Mouse (Mus musculus): ENCODE measurements around the gene Btbd16. TPM values are rescaled to one million over a fixed set of nuclear protein-coding genes. Genes with fewer than 3 reads are reported as not detected.

Gene Btbd16
- polyA plus RNA-seq, 1 experiment from 2014 or later, result not detected

DNA sequence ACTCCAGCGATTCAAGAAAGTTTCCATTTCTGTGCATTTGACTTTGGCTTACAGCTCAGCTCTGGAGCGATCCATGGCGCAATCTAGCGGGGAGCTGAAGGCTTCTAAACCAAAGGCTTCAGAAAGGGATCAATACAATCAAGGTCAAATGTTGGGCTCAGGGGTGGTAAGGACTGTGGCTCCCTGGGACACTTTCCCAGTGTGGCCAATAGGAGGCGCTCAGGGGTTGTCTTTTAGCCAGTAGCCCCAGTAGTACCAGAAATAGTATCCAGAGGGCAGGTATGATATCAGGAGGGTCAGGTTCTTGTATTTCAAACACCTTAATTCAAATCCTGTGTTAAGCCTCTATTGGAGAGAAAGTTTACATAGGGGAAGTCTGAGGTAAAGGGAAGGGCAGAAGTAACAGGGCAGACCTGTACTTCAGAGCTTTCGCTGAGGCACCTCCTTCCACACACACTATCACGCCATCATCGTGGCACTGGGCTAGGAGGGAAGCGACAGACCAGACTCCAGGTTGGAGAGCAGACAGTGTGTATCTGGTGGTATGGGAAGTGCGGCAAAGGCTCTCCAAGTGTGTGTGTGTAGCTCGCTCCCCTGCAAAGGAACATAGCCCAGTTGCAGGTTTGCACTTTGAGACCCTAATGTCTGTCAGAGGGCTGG is 568 bp upstream of the Btbd16 start:
- Histone ChIP-seq H3K27me3 (ENCODE audit: control insufficient read depth, insufficient read depth, low read length) (no peaks in the 10 kb centered on the region), H3K9me3 (ENCODE audit: control insufficient read depth, low read length) (no peaks in the 10 kb centered on the region), H3K9ac (ENCODE audit: low read length) (no peak overlapping the region), H3K36me3 (ENCODE audit: control insufficient read depth, insufficient read depth, low read length) (no peaks in the 10 kb centered on the region), H3K27ac (replicated peaks in 1 of 2; ENCODE audit: control insufficient read depth in 1 of 2, insufficient read depth in 1 of 2, low read depth in 2 of 2, low read length in 2 of 2) (no peak overlapping the region), H3K4me2 (ENCODE audit: low read length) (no peak overlapping the region), H3K4me3 (ENCODE audit: control insufficient read depth in 1 of 2, insufficient read depth in 1 of 2, low read depth in 1 of 2, low read length in 2 of 2) (no peak overlapping the region), H3K4me1 (ENCODE audit: control insufficient read depth in 2 of 2, insufficient read depth in 2 of 2, low read length in 2 of 2) (peaks cover 6 to 10% of the 10 kb centered on the region in 2 experiments; a peak in 3 of 4 replicates)
- WGBS, result 57% methylated on average over 11 of the region's 11 CpGs
- ATAC-seq (ENCODE audit: insufficient number of reproducible peaks, insufficient read depth, low FRiP score, low read depth), result peak; percentile 49; the same call in 1 of the 2 replicates

DNA sequence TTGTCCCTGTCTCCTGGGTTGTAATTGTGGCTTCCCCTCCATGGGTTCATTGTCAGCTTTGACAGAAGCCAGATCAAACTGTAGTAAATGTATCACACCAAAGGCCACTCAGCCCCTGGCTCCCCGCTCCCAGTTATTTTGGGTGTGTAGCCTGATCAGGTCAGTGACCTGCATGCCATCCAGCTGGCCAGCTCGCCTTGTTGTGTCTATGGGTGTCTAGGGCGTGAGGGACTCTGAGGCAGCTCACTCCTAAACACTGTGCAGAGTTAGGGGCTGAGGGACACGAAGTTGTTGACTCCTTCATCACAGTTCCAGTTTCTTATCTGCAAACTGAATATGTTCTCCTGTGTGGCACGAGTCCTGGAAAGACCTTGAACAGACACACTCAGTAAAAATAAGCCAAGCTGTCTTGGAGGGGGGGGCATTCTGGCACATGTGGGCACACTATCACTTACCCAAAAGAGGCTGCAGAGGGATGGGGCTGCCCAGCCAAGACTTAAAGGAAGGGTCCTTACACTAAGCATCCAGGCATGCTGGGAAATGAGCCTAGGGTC is 7.1 kb downstream of the Btbd16 start:
- Histone ChIP-seq H3K27ac (replicated peaks in 1 of 2; ENCODE audit: control insufficient read depth in 1 of 2, insufficient read depth in 1 of 2, low read depth in 2 of 2, low read length in 2 of 2) (peak overlapping the region; percentile 53 to 70), H3K27me3 (ENCODE audit: control insufficient read depth, insufficient read depth, low read length) (no peaks in the 10 kb centered on the region; the same call in 1 of the 2 replicates), H3K9me3 (ENCODE audit: control insufficient read depth, low read length) (no peaks in the 10 kb centered on the region), H3K4me2 (ENCODE audit: low read length) (no peak overlapping the region; the same call in 1 of the 2 replicates), H3K9ac (ENCODE audit: low read length) (no peak overlapping the region), H3K36me3 (ENCODE audit: control insufficient read depth, insufficient read depth, low read length) (no peaks in the 10 kb centered on the region), H3K4me1 (ENCODE audit: control insufficient read depth in 2 of 2, insufficient read depth in 2 of 2, low read length in 2 of 2) (peaks cover 15 to 17% of the 10 kb centered on the region in 2 experiments), H3K4me3 (ENCODE audit: control insufficient read depth in 1 of 2, insufficient read depth in 1 of 2, low read depth in 1 of 2, low read length in 2 of 2) (no peak overlapping the region)
- peak; percentile 57 for ATAC-seq (ENCODE audit: insufficient number of reproducible peaks, insufficient read depth, low FRiP score, low read depth)
- 16% methylated on average over 5 of the region's 5 CpGs for WGBS

DNA sequence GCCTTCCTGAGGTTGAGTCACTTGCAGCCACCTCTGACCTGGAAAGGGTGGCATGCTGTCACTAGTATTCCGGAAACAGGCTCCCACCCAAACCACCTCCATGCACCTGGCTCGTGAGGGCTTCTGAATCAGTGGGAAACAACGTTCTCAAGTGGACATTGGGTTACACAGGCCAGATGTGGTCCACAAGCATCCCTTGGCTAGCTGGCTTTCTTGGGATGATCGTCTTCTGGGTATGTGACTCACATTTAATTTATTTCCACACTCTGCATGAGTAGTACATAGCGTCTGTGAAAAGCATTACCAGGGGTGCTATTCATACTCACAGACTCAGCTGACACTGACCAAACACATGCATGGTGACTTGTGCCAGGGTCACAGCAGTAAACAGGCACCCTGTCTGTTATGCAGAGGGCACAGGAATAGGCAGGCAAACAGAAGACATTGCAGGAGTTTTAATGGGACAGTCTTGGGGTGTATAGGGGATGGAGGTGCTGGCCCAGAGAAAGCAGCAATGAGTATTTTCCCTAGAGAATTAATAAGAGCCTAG is 8.7 kb downstream of the Btbd16 start:
- no peak for ATAC-seq (ENCODE audit: insufficient number of reproducible peaks, insufficient read depth, low FRiP score, low read depth)
- H3K27ac ChIP-seq (replicated peaks in 1 of 2; ENCODE audit: control insufficient read depth in 1 of 2, insufficient read depth in 1 of 2, low read depth in 2 of 2, low read length in 2 of 2), result no peak overlapping the region
- H3K4me2 ChIP-seq (ENCODE audit: low read length), result no peak overlapping the region
- H3K9me3 ChIP-seq (ENCODE audit: control insufficient read depth, low read length), result no peaks in the 10 kb centered on the region
- no peaks in the 10 kb centered on the region; the same call in 1 of the 2 replicates for H3K27me3 ChIP-seq (ENCODE audit: control insufficient read depth, insufficient read depth, low read length)
- H3K9ac ChIP-seq (ENCODE audit: low read length), result no peak overlapping the region
- WGBS, result 69% methylated on average over 5 of the region's 5 CpGs
- H3K36me3 ChIP-seq (ENCODE audit: control insufficient read depth, insufficient read depth, low read length), result no peaks in the 10 kb centered on the region
- no peak overlapping the region for H3K4me3 ChIP-seq (ENCODE audit: control insufficient read depth in 1 of 2, insufficient read depth in 1 of 2, low read depth in 1 of 2, low read length in 2 of 2)
- H3K4me1 ChIP-seq (ENCODE audit: control insufficient read depth in 2 of 2, insufficient read depth in 2 of 2, low read length in 2 of 2), result peaks cover 26% of the 10 kb centered on the region in 2 experiments

DNA sequence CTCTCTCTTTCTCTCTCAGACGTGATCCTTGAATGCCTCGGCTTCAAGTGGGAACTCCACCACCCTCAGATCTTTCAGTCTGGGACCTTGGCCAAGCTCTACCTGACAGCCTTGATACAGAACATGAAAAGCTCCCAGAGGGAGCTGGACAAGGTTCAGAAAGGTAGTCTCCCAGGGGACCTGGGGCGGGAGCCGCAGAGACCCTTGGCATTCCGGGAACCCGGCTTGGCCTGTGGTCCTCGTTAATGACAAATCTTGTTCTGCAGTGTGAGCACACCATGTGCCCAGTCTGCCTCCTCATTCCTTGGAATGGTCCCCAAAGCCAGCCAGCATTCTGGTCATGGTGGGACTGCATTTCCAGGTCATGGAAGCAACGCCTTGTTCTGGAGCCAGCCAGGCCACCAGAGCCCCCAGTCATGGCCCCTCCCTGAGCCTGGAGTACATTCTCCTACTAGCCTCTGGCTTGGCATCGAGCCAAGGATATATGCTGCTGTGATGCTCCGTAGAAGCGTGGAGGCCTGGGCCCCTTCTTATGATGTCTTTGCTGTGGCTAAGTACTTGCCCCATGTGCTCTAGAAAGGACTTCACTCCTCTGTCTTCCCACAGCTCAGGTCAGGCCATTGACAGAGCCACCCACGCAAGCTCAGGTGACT is 12.2 kb downstream of the Btbd16 start:
- Histone ChIP-seq H3K36me3 (ENCODE audit: control insufficient read depth, insufficient read depth, low read length) (no peaks in the 10 kb centered on the region), H3K4me2 (ENCODE audit: low read length) (no peak overlapping the region), H3K9me3 (ENCODE audit: control insufficient read depth, low read length) (no peaks in the 10 kb centered on the region), H3K27ac (replicated peaks in 1 of 2; ENCODE audit: control insufficient read depth in 1 of 2, insufficient read depth in 1 of 2, low read depth in 2 of 2, low read length in 2 of 2) (no peak overlapping the region), H3K4me1 (ENCODE audit: control insufficient read depth in 2 of 2, insufficient read depth in 2 of 2, low read length in 2 of 2) (peaks cover 20 to 22% of the 10 kb centered on the region in 2 experiments), H3K27me3 (ENCODE audit: control insufficient read depth, insufficient read depth, low read length) (no peaks in the 10 kb centered on the region; the same call in 1 of the 2 replicates), H3K9ac (ENCODE audit: low read length) (no peak overlapping the region), H3K4me3 (ENCODE audit: control insufficient read depth in 1 of 2, insufficient read depth in 1 of 2, low read depth in 1 of 2, low read length in 2 of 2) (no peak overlapping the region)
- 56% methylated on average over 12 of the region's 12 CpGs for WGBS
- ATAC-seq (ENCODE audit: insufficient number of reproducible peaks, insufficient read depth, low FRiP score, low read depth), result 0 out of 2 replicates have a peak, but pooled peaks have one; percentile 7

DNA sequence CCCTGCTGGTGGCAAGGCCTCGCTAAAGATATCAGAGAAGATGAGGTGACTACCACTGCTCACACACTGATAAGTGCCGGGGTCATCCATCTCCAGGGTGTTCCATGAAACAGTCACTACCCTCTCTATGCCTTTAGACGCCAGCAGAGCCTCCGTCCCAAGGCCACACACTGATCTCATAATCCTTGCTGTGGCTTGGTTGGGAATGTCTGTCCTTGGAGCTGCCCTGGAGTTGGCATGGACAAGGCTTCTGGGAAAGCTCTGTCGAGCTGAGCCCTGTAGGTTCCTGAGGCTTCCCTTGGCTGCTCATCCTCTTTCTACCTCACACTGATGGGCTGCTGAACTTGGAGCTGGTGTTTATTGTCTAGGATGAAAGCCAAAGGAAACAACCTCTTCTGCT is 12.8 kb downstream of the Btbd16 start:
- Histone ChIP-seq H3K27ac (replicated peaks in 1 of 2; ENCODE audit: control insufficient read depth in 1 of 2, insufficient read depth in 1 of 2, low read depth in 2 of 2, low read length in 2 of 2) (no peak overlapping the region), H3K4me2 (ENCODE audit: low read length) (no peak overlapping the region), H3K36me3 (ENCODE audit: control insufficient read depth, insufficient read depth, low read length) (no peaks in the 10 kb centered on the region), H3K4me3 (ENCODE audit: control insufficient read depth in 1 of 2, insufficient read depth in 1 of 2, low read depth in 1 of 2, low read length in 2 of 2) (no peak overlapping the region), H3K9me3 (ENCODE audit: control insufficient read depth, low read length) (no peaks in the 10 kb centered on the region), H3K27me3 (ENCODE audit: control insufficient read depth, insufficient read depth, low read length) (no peaks in the 10 kb centered on the region; the same call in 1 of the 2 replicates), H3K9ac (ENCODE audit: low read length) (no peak overlapping the region), H3K4me1 (ENCODE audit: control insufficient read depth in 2 of 2, insufficient read depth in 2 of 2, low read length in 2 of 2) (peaks cover 14 to 16% of the 10 kb centered on the region in 2 experiments)
- WGBS, result 55% methylated on average over 5 of the region's 5 CpGs
- no peak; the same call in 1 of the 2 replicates for ATAC-seq (ENCODE audit: insufficient number of reproducible peaks, insufficient read depth, low FRiP score, low read depth)

DNA sequence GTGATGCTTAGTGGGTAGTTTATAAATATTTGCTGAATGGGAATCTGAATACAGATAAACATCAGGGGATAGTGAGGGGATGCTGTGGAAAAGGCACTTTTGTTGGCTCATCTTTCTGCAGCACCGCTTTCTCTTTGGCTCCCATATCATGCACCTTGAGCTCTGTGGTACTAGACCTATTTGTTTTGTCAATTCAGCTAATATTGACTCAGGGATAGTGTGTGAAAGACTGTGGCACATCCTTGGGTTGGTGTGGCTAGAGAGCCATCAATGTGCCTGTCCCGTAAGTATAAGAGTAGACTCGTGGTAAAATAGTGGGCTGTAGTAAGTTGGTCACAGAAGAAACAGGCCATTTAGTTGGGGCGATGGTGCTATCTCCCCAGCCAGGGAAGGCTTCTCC is 13.7 kb downstream of the Btbd16 start:
- Histone ChIP-seq H3K4me2 (ENCODE audit: low read length) (no peak overlapping the region), H3K9ac (ENCODE audit: low read length) (no peak overlapping the region), H3K27me3 (ENCODE audit: control insufficient read depth, insufficient read depth, low read length) (no peaks in the 10 kb centered on the region; the same call in 1 of the 2 replicates), H3K4me1 (ENCODE audit: control insufficient read depth in 2 of 2, insufficient read depth in 2 of 2, low read length in 2 of 2) (peaks cover 14 to 15% of the 10 kb centered on the region in 2 experiments), H3K36me3 (ENCODE audit: control insufficient read depth, insufficient read depth, low read length) (no peaks in the 10 kb centered on the region), H3K9me3 (ENCODE audit: control insufficient read depth, low read length) (no peaks in the 10 kb centered on the region), H3K4me3 (ENCODE audit: control insufficient read depth in 1 of 2, insufficient read depth in 1 of 2, low read depth in 1 of 2, low read length in 2 of 2) (no peak overlapping the region), H3K27ac (replicated peaks in 1 of 2; ENCODE audit: control insufficient read depth in 1 of 2, insufficient read depth in 1 of 2, low read depth in 2 of 2, low read length in 2 of 2) (no peak overlapping the region)
- 89% methylated on average over 4 of the region's 4 CpGs for WGBS
- ATAC-seq (ENCODE audit: insufficient number of reproducible peaks, insufficient read depth, low FRiP score, low read depth), result no peak

DNA sequence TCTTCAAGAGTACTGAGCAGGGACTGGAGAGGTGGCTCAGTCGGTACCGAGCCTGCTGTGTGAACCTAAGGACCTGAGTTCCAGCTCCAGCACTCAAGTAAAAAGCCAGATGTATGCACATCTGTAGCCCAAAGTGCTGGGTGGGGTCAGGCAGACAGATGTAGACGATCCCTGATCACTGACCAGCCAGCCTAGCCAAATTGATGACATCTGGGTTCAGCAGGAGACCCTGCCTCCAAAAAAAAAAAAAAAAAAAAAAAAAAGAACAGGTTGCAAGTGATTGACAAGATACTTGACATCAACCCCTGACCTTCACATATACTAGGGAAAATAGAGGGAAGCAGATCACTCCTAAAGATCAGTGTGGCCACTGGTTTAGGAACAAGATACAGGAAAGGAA is 15.1 kb downstream of the Btbd16 start:
- Histone ChIP-seq H3K27me3 (ENCODE audit: control insufficient read depth, insufficient read depth, low read length) (no peaks in the 10 kb centered on the region; the same call in 1 of the 2 replicates), H3K4me2 (ENCODE audit: low read length) (no peak overlapping the region), H3K9ac (ENCODE audit: low read length) (no peak overlapping the region), H3K27ac (replicated peaks in 1 of 2; ENCODE audit: control insufficient read depth in 1 of 2, insufficient read depth in 1 of 2, low read depth in 2 of 2, low read length in 2 of 2) (no peak overlapping the region), H3K4me3 (ENCODE audit: control insufficient read depth in 1 of 2, insufficient read depth in 1 of 2, low read depth in 1 of 2, low read length in 2 of 2) (no peak overlapping the region), H3K9me3 (ENCODE audit: control insufficient read depth, low read length) (no peaks in the 10 kb centered on the region), H3K36me3 (ENCODE audit: control insufficient read depth, insufficient read depth, low read length) (no peaks in the 10 kb centered on the region), H3K4me1 (ENCODE audit: control insufficient read depth in 2 of 2, insufficient read depth in 2 of 2, low read length in 2 of 2) (peaks cover 14 to 15% of the 10 kb centered on the region in 2 experiments)
- 88% methylated on average over 3 of the region's 3 CpGs for WGBS
- ATAC-seq (ENCODE audit: insufficient number of reproducible peaks, insufficient read depth, low FRiP score, low read depth), result no peak

All from heart, embryonic 14.5 days (tissue).